Mouse (Mus musculus): ENCODE data around the gene Smox. TPM values are rescaled to one million over a fixed set of nuclear protein-coding genes. Genes with fewer than 3 reads are reported as not detected.

Gene Smox
- polyA plus RNA-seq (2012; rRNA removed) = 38.4 and 50.5 TPM in 2 replicates

GRCm38 (mm10) chr2:131491196-131491595, at the start of gene Smox:
TSS of gene Smox (plus strand) at chr2:131491496.

GRCm38 (mm10) chr2:131561891-131562585, 70.7 kb downstream of the Smox start, which contains the start of gene Adra1d:
TSS of gene Adra1d (minus strand) at chr2:131562283.

Other genes with a start within 250 kb of the Smox start
- gene Pank2, start 229.0 kb upstream of the Smox start, polyA plus RNA-seq (2012; rRNA removed) = 53.9 and 54.2 TPM in 2 replicates
- 10.1 and 16.7 TPM in 2 replicates for gene Rnf24, start 138.6 kb upstream of the Smox start, polyA plus RNA-seq (2012; rRNA removed)
- 0.38 and 0.89 TPM in 2 replicates for gene Adra1d, start 70.8 kb downstream of the Smox start, polyA plus RNA-seq (2012; rRNA removed)